Mouse (Mus musculus) bone marrow, adult 2 months (tissue): ENCODE measurements at regions not wholly inside any gene's neighbourhood (a gene's known extent, or its start where the extent isn't known, plus 50 kb on each side); places are given as distances from the start of the nearest gene placed in this dataset.

Source experiments
- H3K27ac ChIP-seq: fragments of 200-500 bp; 2 replicates; pipeline ENCODE4 v1.5.1; 2012; ENCODE audit warnings: low read depth, mild to moderate bottlenecking, control low read depth, inconsistent platforms, low read length; ENCODE audit not compliant: control insufficient read depth, poor library complexity, insufficient read depth
- H3K4me1 ChIP-seq: fragments of 200-500 bp; 2 replicates; pipeline ENCODE4 v1.6.1; 2011; ENCODE audit warnings: low read length; ENCODE audit not compliant: control insufficient read depth, insufficient read depth
- H3K4me3 ChIP-seq: fragments of 200-500 bp; replicated peaks from 2 replicates; pipeline ENCODE3; 2011; ENCODE audit warnings: mild to moderate bottlenecking, low read depth, low read length, control low read depth; ENCODE audit not compliant: control insufficient read depth
- CTCF ChIP-seq: fragments of 200-500 bp; IDR thresholded peaks from 2 replicates; pipeline ENCODE4 v1.5.1; 2011; ENCODE audit warnings: low read length, control low read depth; ENCODE audit not compliant: control insufficient read depth, insufficient read depth
- POLR2A ChIP-seq: fragments of 200-500 bp; IDR thresholded peaks from 2 replicates; pipeline ENCODE4 v1.6.1; 2011; ENCODE audit warnings: low read depth, mild to moderate bottlenecking, control low read depth, low read length, borderline replicate concordance; ENCODE audit not compliant: control insufficient read depth
- WGBS: fragments of 180-500 bp; shearing (Covaris S2); methylation state at CpG from one replicate; pipeline ENCODE4 v1.1.7; 2018; 5-methylcytosine and 5-hydroxymethylcytosine counted together

DNA sequence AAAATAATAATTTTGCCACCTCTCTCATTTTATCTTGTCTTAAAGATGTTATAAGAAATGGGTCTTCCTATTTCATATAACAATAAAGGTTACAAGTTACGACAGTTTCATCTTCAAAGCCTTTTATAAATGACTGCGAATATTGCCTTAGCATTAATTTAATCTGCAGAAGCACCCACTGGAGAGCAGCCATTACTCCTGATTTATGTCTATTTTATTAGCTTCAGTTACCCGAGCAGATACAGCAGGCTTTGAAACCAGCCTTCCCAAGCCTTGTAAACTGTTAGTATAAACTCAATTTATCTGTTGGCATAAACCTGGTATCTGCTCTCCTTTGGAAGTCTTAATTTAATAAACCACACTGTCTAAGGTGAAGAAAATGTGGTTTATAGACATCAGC lies 2851.6 kb upstream of the Gm6569 start:
- Histone ChIP-seq H3K4me3 (no peak overlapping the region), H3K27ac (no peak overlapping the region), H3K4me1 (no peaks in the 10 kb centered on the region)
- WGBS = 70% methylated on average over 3 of the region's 3 CpGs
- no peak for TF ChIP-seq CTCF

DNA sequence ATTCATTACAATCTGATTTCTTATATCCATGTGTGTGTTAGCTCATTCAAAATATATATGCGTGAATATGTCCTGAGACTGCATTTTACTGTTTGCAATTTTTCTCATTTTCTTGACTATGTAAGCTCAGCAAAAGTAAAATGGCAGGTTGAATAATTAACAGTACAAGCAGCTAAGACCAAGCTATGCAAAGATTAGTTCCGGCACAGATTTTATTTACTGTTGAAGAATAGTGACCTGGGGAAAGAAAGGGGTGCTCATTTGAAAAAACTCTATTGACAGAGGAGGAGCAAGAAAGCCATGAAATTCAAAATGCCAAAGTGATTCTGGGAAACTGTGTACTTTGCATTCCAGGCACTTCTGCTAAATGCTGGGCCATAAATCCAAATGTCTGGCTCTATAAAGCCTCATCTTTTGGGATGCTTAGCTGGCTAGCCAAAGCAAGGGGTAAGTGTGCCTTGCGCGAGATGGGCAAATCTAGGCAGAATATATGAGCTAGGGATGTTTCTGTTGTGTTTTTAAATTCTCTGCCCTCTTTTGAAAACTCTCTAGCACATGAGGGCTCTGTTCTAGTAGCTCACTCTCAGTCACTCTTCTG lies 2846.3 kb upstream of the Gm6569 start:
- TF ChIP-seq CTCF = no peak
- 88% methylated on average over 4 of the region's 4 CpGs for whole genome bisulfite sequencing
- H3K4me3 ChIP-seq = no peak overlapping the region
- H3K4me1 ChIP-seq = no peaks in the 10 kb centered on the region
- H3K27ac ChIP-seq = no peak overlapping the region

GRCm38 (mm10) chr15:70993397-70993796 lies 2841.0 kb upstream of the Gm6569 start:
- no peak overlapping the region for H3K4me3 ChIP-seq
- no peak for TF ChIP-seq CTCF
- no peak for TF ChIP-seq POLR2A
- 76% methylated on average over 4 of the region's 4 CpGs for WGBS
- H3K4me1 ChIP-seq = no peaks in the 10 kb centered on the region
- no peak overlapping the region for H3K27ac ChIP-seq

- Histone ChIP-seq H3K4me1 (no peaks in the 10 kb centered on the region), H3K27ac (no peak overlapping the region), H3K4me3 (no peak overlapping the region)
- WGBS = 65% methylated on average over 2 of the region's 2 CpGs
- TF ChIP-seq POLR2A (no peak), CTCF (no peak)
Measured at GRCm38 (mm10) chr15:71010362-71010761, 2824.0 kb upstream of the Gm6569 start.

DNA sequence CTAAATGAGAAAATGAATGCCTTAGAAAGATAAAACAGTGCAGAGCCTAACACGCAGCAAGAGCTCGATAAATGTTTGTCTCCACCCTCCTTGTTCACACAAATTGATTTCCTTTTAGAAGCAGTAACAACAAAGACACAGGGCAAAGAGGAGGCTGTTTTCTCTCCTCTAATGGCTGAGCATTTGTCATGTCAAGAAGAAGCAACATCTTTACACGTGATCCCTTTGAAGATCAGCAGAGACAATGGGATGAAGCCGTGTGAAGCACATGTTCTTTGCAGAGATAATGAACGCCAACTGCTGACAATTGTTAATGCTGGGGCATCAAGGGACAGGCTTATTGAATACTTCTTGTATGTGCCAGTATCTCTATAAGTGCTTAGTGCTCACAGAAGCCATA lies 2823.6 kb upstream of the Gm6569 start:
- WGBS = 77% methylated on average over 5 of the region's 5 CpGs

DNA sequence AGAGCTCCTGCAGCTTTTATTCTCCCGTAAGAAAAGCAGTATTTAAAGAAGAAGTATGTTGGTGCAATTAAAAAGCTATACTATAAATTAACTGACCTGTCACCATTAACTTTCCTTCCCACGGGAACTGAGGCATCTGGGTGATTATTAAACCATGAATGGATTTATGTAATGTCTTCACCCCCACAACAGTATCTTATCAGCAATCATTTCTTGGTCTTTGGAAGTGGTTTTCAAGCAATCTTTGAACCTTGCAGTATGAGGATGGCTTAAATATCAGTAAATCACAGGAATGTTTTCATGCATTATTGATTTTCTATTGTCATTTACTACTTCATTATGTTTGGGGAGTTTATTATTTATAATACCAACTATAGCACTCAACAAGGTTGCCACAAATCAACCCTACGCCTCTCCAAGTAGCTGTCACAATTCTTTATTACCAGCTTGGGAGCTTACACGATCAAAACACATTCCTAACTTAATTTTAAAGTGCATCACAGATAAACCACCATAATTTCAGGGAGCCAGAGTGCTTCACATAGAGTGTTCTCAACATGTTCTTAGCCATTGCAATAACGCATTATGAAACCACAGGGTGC lies 2780.0 kb upstream of the Gm6569 start:
- no peak overlapping the region for H3K27ac ChIP-seq
- H3K4me1 ChIP-seq = no peaks in the 10 kb centered on the region
- 61% methylated on average over 5 of the region's 5 CpGs for WGBS
- H3K4me3 ChIP-seq = no peak overlapping the region
- TF ChIP-seq CTCF = no peak

More for the DNA sequence above, 2823.6 kb upstream of the Gm6569 start:
- Histone ChIP-seq H3K4me3 (no peak overlapping the region), H3K4me1 (no peaks in the 10 kb centered on the region), H3K27ac (no peak overlapping the region)
- no peak for TF ChIP-seq POLR2A
- no peak for TF ChIP-seq CTCF

DNA sequence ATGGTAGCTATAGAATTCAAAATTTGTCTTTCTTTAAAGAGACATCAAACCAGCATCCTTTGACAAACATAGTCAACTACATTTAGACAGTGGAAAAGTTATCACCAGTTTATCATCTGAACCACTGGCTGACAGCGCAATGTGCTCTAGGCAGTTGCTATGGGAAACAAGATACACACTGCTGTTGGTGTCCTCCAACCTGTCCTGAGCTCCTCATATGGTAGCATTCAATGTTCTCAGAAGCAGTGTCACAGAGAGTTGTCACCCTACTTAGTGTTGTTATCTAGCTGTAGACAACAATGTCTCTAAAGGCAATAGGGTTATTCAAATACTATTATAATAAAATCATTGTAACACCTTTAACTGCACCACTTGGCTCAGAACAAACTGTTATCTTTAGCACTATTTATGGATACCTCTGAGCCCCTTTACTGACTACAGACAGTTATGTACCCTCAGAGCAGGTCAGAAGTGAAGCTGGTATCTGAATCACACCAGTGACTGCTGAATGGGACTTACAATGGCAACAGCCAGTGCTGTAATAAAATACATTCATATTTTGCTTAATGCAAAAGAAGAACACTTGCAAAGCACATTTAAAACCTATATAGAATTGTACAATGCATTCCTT lies 2747.9 kb upstream of the Gm6569 start:
- WGBS = 81% methylated on average over 1 of the region's 1 CpGs
- Histone ChIP-seq H3K4me1 (no peaks in the 10 kb centered on the region), H3K27ac (no peak overlapping the region), H3K4me3 (no peak overlapping the region)
- no peak for TF ChIP-seq POLR2A
- TF ChIP-seq CTCF = no peak

DNA sequence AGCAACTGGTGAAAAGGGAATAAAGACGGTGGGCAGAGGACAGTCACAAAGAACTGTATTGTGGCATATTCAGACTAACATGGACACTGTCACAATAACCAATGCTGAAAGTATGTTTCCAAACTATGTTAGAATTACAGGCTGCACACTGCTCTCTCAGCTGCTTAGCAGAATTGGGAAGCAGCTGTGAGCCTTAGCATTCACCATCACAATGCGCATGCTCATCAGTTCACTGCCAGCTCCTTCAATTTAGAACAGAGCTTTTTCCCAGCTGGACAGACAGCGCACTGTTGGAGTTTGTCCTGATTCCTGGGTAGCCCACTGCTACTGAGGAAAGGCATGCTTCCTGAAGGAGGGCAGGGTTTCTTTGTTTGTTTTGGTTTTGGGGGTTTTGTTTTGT lies 2735.2 kb upstream of the Gm6569 start:
- 72% methylated on average over 3 of the region's 3 CpGs for WGBS
- TF ChIP-seq POLR2A (no peak), CTCF (no peak)
- Histone ChIP-seq H3K4me1 (no peaks in the 10 kb centered on the region), H3K4me3 (no peak overlapping the region), H3K27ac (no peak overlapping the region)

GRCm38 (mm10) chr15:71129802-71130201 lies 2704.6 kb upstream of the Gm6569 start:
- no peak overlapping the region for H3K4me3 ChIP-seq
- no peaks in the 10 kb centered on the region for H3K4me1 ChIP-seq
- TF ChIP-seq CTCF = no peak
- no peak for TF ChIP-seq POLR2A
- H3K27ac ChIP-seq = no peak overlapping the region
